Mouse (Mus musculus): ENCODE data around the gene Hemgn. TPM values are rescaled to one million over a fixed set of nuclear protein-coding genes. Genes with fewer than 3 reads are reported as not detected.
A peak's percentile ranks its signal among the peaks of the same experiment; 100 is the strongest.

Gene Hemgn
- polyA plus RNA-seq, 1 experiment from 2014 or later = 76.3 TPM

DNA sequence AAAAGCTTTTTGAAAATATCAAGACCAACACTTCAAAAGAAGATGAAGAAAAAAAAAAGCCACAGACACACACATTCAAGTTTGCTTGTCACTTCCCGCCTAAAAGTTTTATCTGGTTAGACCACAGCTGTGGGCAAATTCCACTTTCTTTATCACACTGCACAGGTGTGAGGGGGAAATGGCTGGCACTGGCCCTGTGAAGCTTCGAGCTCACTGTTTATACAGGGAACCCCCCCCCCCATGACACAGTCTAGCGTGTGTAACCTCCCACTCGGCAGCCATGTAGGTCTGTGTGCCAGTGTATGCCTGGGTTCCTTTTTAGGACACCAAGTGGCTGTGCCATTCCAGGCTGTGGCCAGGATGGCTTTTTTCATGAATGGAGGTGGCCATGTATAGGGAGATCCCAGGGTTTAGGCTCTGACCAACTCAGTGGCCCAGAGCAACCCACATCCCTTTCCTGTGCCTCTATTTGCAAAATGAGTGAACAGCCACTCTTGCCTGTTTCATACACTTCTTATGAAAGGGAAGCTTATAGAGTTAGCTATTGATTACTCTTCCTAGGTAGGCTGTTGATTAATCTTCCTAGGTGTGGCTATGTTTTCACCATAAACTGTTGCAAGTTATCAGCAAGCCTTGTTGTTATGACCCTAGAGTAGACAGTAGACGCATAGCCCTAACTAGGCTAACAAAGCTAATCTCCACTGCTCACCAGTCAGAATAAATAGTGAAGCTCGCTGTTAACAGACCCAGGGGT lies 9.1 kb downstream of the Hemgn start:
- Histone ChIP-seq H3K4me2 (peak overlapping the region; percentile 39), H3K4me3 (ENCODE audit: low read depth, low read length) (peak overlapping the region; percentile 37), H3K4me1 (ENCODE audit: control insufficient read depth, insufficient read depth, low read length) (no peaks in the 10 kb centered on the region; the same call in 1 of the 2 replicates), H3K27ac (ENCODE audit: low read depth, low read length) (peak overlapping the region; percentile 87), H3K36me3 (ENCODE audit: control insufficient read depth, insufficient read depth, low read length) (no peaks in the 10 kb centered on the region), H3K9me3 (replicated peaks; ENCODE audit: control insufficient read depth, low read length) (no peaks in the 10 kb centered on the region), H3K27me3 (ENCODE audit: control insufficient read depth, insufficient read depth, low read length) (no peaks in the 10 kb centered on the region), H3K9ac (ENCODE audit: low read depth, low read length) (peak overlapping the region; percentile 68)
- peak; percentile 88 for ATAC-seq (replicated peaks; ENCODE audit: insufficient number of reproducible peaks, low FRiP score, low TSS enrichment)
- 60% methylated on average over 6 of the region's 6 CpGs for WGBS (ENCODE audit: insufficient replicate concordance)

DNA sequence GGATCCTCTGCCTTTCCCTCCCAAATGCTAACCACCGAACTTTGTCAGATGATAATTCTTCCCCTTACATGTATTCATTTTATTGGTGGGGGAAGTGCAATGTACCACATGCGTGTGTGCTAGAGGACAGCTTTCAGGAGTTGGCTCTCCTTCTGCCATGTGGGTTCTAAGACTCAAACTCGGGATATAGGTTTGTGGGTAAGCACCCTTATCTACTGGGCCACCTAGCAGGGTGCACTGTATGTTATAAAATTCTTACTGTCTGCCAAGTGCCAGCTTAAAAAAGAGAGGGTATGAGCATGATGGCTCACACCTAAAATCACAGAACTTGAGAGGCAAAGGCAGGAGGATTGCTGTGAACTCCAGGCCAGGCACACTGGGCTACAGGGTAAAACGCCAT lies 14.5 kb downstream of the Hemgn start:
- Histone ChIP-seq H3K4me2 (peak overlapping the region; percentile 52), H3K9ac (ENCODE audit: low read depth, low read length) (no peak overlapping the region), H3K36me3 (ENCODE audit: control insufficient read depth, insufficient read depth, low read length) (no peaks in the 10 kb centered on the region), H3K4me3 (ENCODE audit: low read depth, low read length) (peak overlapping the region; percentile 14; the same call in 1 of the 2 replicates), H3K27ac (ENCODE audit: low read depth, low read length) (no peak overlapping the region), H3K27me3 (ENCODE audit: control insufficient read depth, insufficient read depth, low read length) (no peaks in the 10 kb centered on the region), H3K4me1 (ENCODE audit: control insufficient read depth, insufficient read depth, low read length) (no peaks in the 10 kb centered on the region), H3K9me3 (replicated peaks; ENCODE audit: control insufficient read depth, low read length) (no peaks in the 10 kb centered on the region)
- whole genome bisulfite sequencing (ENCODE audit: insufficient replicate concordance) = 72% methylated on average over 4 of the region's 4 CpGs
- ATAC-seq (replicated peaks; ENCODE audit: insufficient number of reproducible peaks, low FRiP score, low TSS enrichment) = no peak

DNA sequence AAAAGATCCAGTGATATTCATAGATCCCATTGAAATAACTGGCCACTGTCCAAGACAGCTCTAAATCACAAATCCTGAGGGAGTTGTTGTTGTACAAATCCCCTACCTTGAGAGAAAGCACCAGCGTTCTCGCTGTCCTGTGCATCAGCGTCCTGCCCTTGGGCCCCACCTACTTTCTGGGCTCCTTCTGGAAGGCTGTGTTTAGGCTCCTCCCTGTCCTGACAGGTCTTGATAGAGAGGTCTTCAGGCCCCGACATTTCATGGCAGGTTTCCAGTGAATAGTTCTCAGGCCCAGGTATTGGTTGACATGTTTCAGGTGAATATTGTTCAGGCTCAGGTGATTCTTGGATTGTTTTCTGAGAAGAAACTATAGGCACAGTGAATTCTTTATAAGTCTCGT lies 17.6 kb downstream of the Hemgn start:
- H3K4me2 ChIP-seq = peak overlapping the region; percentile 52
- H3K27ac ChIP-seq (ENCODE audit: low read depth, low read length) = peak overlapping the region; percentile 22; the same call in 1 of the 2 replicates
- 30% methylated on average over 5 of the region's 5 CpGs for WGBS (ENCODE audit: insufficient replicate concordance)
- H3K9me3 ChIP-seq (replicated peaks; ENCODE audit: control insufficient read depth, low read length) = no peaks in the 10 kb centered on the region
- H3K36me3 ChIP-seq (ENCODE audit: control insufficient read depth, insufficient read depth, low read length) = no peaks in the 10 kb centered on the region
- H3K27me3 ChIP-seq (ENCODE audit: control insufficient read depth, insufficient read depth, low read length) = no peaks in the 10 kb centered on the region
- ATAC-seq (replicated peaks; ENCODE audit: insufficient number of reproducible peaks, low FRiP score, low TSS enrichment) = no peak
- no peak overlapping the region; the same call in 1 of the 2 replicates for H3K4me3 ChIP-seq (ENCODE audit: low read depth, low read length)
- H3K9ac ChIP-seq (ENCODE audit: low read depth, low read length) = no peak overlapping the region
- H3K4me1 ChIP-seq (ENCODE audit: control insufficient read depth, insufficient read depth, low read length) = no peaks in the 10 kb centered on the region

DNA sequence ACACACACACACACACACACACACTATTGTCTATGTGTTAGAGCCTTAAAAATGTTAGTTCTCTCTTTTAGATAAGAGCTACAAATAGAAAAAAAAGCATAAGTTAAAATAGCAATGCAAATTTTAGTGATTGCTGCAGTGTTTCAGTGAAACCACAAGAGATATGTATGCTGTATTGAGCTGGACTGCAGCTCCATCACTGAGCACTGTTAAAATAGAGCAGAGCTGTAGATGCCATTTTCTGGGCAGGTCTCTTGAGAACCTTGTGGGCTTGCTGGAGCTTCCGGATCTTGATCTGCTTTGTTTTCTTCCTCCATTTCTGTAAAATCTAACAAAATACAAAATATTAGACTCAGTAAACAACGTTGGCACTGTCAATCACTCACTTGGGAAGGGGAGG lies 18.9 kb downstream of the Hemgn start:
- Histone ChIP-seq H3K4me2 (no peak overlapping the region), H3K27me3 (ENCODE audit: control insufficient read depth, insufficient read depth, low read length) (no peaks in the 10 kb centered on the region), H3K36me3 (ENCODE audit: control insufficient read depth, insufficient read depth, low read length) (no peaks in the 10 kb centered on the region), H3K4me1 (ENCODE audit: control insufficient read depth, insufficient read depth, low read length) (no peaks in the 10 kb centered on the region), H3K27ac (ENCODE audit: low read depth, low read length) (no peak overlapping the region), H3K9ac (ENCODE audit: low read depth, low read length) (no peak overlapping the region), H3K9me3 (replicated peaks; ENCODE audit: control insufficient read depth, low read length) (no peaks in the 10 kb centered on the region), H3K4me3 (ENCODE audit: low read depth, low read length) (no peak overlapping the region)
- 62% methylated on average over 2 of the region's 2 CpGs for WGBS (ENCODE audit: insufficient replicate concordance)
- no peak for ATAC-seq (replicated peaks; ENCODE audit: insufficient number of reproducible peaks, low FRiP score, low TSS enrichment)

DNA sequence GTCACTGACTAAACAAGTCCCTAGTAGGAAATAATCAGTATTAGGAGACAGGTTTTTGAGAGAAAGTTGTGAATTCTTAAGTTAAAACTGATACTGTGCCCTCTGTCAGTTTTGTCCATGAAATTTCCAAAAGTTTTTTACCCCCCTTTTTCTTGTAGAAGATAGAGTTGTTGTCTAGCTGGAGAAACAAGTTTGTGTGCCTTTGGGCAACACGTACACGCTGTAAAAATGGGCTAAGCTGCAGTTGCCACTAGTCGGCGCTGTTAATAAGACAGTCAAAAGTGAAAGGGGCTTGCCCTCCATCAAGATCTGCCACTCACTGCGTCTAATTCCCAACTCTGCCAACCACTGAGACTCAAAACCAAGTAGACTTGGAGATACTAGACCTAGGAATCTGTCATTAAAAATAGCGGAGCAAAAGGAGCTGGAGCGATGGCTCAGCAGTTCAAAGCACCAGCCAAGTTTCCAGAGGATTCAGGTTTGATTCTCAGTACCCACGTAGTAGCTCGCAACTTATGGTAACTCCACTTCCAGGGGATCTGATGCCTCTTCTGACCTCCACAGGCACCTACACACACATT lies 22.8 kb downstream of the Hemgn start:
- Histone ChIP-seq H3K9ac (ENCODE audit: low read depth, low read length) (0 out of 2 replicates have a peak overlapping the region, but pooled peaks have one; percentile 94), H3K36me3 (ENCODE audit: control insufficient read depth, insufficient read depth, low read length) (no peaks in the 10 kb centered on the region), H3K4me2 (peak overlapping the region; percentile 68), H3K4me3 (ENCODE audit: low read depth, low read length) (peak overlapping the region; percentile 71), H3K4me1 (ENCODE audit: control insufficient read depth, insufficient read depth, low read length) (no peaks in the 10 kb centered on the region), H3K27me3 (ENCODE audit: control insufficient read depth, insufficient read depth, low read length) (no peaks in the 10 kb centered on the region), H3K27ac (ENCODE audit: low read depth, low read length) (peak overlapping the region; percentile 88; the same call in 1 of the 2 replicates), H3K9me3 (replicated peaks; ENCODE audit: control insufficient read depth, low read length) (no peaks in the 10 kb centered on the region)
- 0 out of 2 replicates have a peak, but pooled peaks have one; percentile 33 for ATAC-seq (replicated peaks; ENCODE audit: insufficient number of reproducible peaks, low FRiP score, low TSS enrichment)
- 19% methylated on average over 9 of the region's 9 CpGs for WGBS (ENCODE audit: insufficient replicate concordance)

DNA sequence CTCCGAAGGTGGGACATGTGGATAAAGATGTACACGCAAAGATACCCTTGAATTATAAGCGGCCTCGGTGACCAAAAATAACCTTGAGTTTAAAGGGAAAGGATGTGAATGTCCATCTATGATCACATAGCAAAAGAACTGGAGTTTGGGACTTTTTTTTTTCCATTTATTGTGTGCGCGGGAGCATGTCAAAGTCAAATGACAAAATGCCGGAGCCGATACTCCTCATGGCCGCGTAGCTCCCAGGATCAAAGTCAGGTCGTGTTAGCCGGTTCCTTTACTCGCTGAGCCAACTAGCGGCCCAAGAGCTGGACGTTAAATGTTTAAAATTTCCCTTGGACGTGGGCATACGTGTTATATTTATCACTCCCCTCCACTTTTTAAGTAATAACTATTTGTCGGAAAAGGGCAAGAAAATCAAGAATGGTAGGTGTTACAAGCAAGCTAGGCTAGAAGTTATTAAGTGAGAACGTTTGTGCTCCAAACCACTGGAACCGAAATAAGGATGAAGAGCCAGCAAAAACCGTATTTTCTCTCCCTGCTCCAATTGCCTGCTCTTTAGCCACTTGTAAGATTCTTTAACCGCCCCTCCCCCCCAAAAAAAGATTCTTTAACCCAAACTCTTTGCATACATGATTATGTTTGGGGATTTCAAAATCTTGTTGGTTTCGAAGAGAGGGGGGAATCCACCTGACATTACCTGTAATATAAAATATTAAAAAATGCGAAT lies 23.5 kb downstream of the Hemgn start:
- 3% methylated on average over 24 of the region's 24 CpGs for WGBS (ENCODE audit: insufficient replicate concordance)
- H3K36me3 ChIP-seq (ENCODE audit: control insufficient read depth, insufficient read depth, low read length) = peaks cover 5% of the 10 kb centered on the region; the same call in 1 of the 2 replicates
- H3K9me3 ChIP-seq (replicated peaks; ENCODE audit: control insufficient read depth, low read length) = no peaks in the 10 kb centered on the region
- no peak for ATAC-seq (replicated peaks; ENCODE audit: insufficient number of reproducible peaks, low FRiP score, low TSS enrichment)
- H3K4me1 ChIP-seq (ENCODE audit: control insufficient read depth, insufficient read depth, low read length) = no peaks in the 10 kb centered on the region
- H3K27ac ChIP-seq (ENCODE audit: low read depth, low read length) = peak overlapping the region; percentile 88
- H3K4me3 ChIP-seq (ENCODE audit: low read depth, low read length) = peak overlapping the region; percentile 71
- H3K4me2 ChIP-seq = peak overlapping the region; percentile 68
- H3K9ac ChIP-seq (ENCODE audit: low read depth, low read length) = peak overlapping the region; percentile 94
- no peaks in the 10 kb centered on the region for H3K27me3 ChIP-seq (ENCODE audit: control insufficient read depth, insufficient read depth, low read length)

GRCm38 (mm10) chr4:46389013-46389611 lies 24.2 kb downstream of the Hemgn start, which contains the start of gene Trmo:
Gene Trmo (minus strand): TSS chr4:46389437.
- peak; percentile 91 for ATAC-seq (replicated peaks; ENCODE audit: insufficient number of reproducible peaks, low FRiP score, low TSS enrichment)
- peak within 1 kb of the TSS; percentile 94 for H3K9ac ChIP-seq (ENCODE audit: low read depth, low read length)
- H3K4me2 ChIP-seq = peak within 1 kb of the TSS; percentile 68
- H3K4me3 ChIP-seq (ENCODE audit: low read depth, low read length) = peak within 1 kb of the TSS; percentile 71
- H3K27me3 ChIP-seq (ENCODE audit: control insufficient read depth, insufficient read depth, low read length) = no peaks in the 10 kb centered on the region
- no peaks in the 10 kb centered on the region for H3K4me1 ChIP-seq (ENCODE audit: control insufficient read depth, insufficient read depth, low read length)
- under 1% methylated on average over 56 of the region's 56 CpGs for WGBS (ENCODE audit: insufficient replicate concordance)
- peak within 1 kb of the TSS; percentile 88 for H3K27ac ChIP-seq (ENCODE audit: low read depth, low read length)
- no peaks in the 10 kb centered on the region for H3K9me3 ChIP-seq (replicated peaks; ENCODE audit: control insufficient read depth, low read length)
- peaks cover 5% of the 10 kb centered on the region; the same call in 1 of the 2 replicates for H3K36me3 ChIP-seq (ENCODE audit: control insufficient read depth, insufficient read depth, low read length)

GRCm38 (mm10) chr4:46388556-46388955 lies 24.8 kb downstream of the Hemgn start:
- peak overlapping the region; percentile 94; the same call in 1 of the 2 replicates for H3K9ac ChIP-seq (ENCODE audit: low read depth, low read length)

More at GRCm38 (mm10) chr4:46388556-46388955, 24.8 kb downstream of the Hemgn start:
- H3K4me3 ChIP-seq (ENCODE audit: low read depth, low read length) = peak overlapping the region; percentile 71
- H3K36me3 ChIP-seq (ENCODE audit: control insufficient read depth, insufficient read depth, low read length) = peaks cover 5% of the 10 kb centered on the region; the same call in 1 of the 2 replicates
- ATAC-seq (replicated peaks; ENCODE audit: insufficient number of reproducible peaks, low FRiP score, low TSS enrichment) = no peak
- H3K9me3 ChIP-seq (replicated peaks; ENCODE audit: control insufficient read depth, low read length) = no peaks in the 10 kb centered on the region
- H3K4me1 ChIP-seq (ENCODE audit: control insufficient read depth, insufficient read depth, low read length) = no peaks in the 10 kb centered on the region
- WGBS (ENCODE audit: insufficient replicate concordance) = 30% methylated on average over 5 of the region's 5 CpGs
- H3K27me3 ChIP-seq (ENCODE audit: control insufficient read depth, insufficient read depth, low read length) = no peaks in the 10 kb centered on the region
- H3K4me2 ChIP-seq = peak overlapping the region; percentile 68
- H3K27ac ChIP-seq (ENCODE audit: low read depth, low read length) = no peak overlapping the region
